Mouse (Mus musculus) midbrain, embryonic 16.5 days (tissue): ENCODE measurements around the gene Nr1h3. TPM values are rescaled to one million over a fixed set of nuclear protein-coding genes. Genes with fewer than 3 reads are reported as not detected.
A peak's percentile ranks its signal among the peaks of the same experiment; 100 is the strongest.

Experiments used
- ATAC-seq: fragments of 200-750 bp; cut with Nextera tagmentation; 2 replicates; pipeline ENCODE4 v1.8.0; 2017; ENCODE audit warnings: moderate TSS enrichment
- H3K27ac ChIP-seq: fragments of 300-500 bp; sonication (generic); 2 replicates; pipeline ENCODE4 v1.5.1; 2014; ENCODE audit warnings: mild to moderate bottlenecking, low read length, mixed read lengths
- H3K27me3 ChIP-seq: fragments of 300-500 bp; sonication (generic); 2 replicates; pipeline ENCODE4 v1.6.1; 2014; ENCODE audit warnings: low read depth, low read length, mixed read lengths; ENCODE audit not compliant: control insufficient read depth, insufficient read depth
- H3K36me3 ChIP-seq: fragments of 300-500 bp; sonication (generic); 2 replicates; pipeline ENCODE4 v1.6.1; 2014; ENCODE audit warnings: mild to moderate bottlenecking, low read length, moderate library complexity, mixed read lengths; ENCODE audit not compliant: control insufficient read depth, insufficient read depth
- H3K4me1 ChIP-seq: fragments of 300-500 bp; sonication (generic); 2 replicates; pipeline ENCODE4 v1.6.1; 2014; ENCODE audit warnings: mild to moderate bottlenecking, low read length, mixed read lengths; ENCODE audit not compliant: control insufficient read depth, insufficient read depth
- H3K4me2 ChIP-seq: fragments of 300-500 bp; sonication (generic); 2 replicates; pipeline ENCODE4 v1.6.1; 2014; ENCODE audit warnings: mild to moderate bottlenecking, low read length, mixed read lengths
- H3K4me3 ChIP-seq: fragments of 300-500 bp; sonication (generic); 2 replicates; pipeline ENCODE4 v1.5.1; 2014; ENCODE audit warnings: low read depth, mild to moderate bottlenecking, low read length, moderate library complexity, mixed read lengths
- H3K9ac ChIP-seq: fragments of 300-500 bp; sonication (generic); 2 replicates; pipeline ENCODE4 v1.6.1; 2014; ENCODE audit warnings: low read depth, low read length, mixed read lengths
- H3K9me3 ChIP-seq: fragments of 300-500 bp; sonication (generic); replicated peaks from 2 replicates; pipeline ENCODE4 v1.6.1; 2014; ENCODE audit warnings: mild to moderate bottlenecking, low read length, mixed read lengths; ENCODE audit not compliant: control insufficient read depth, poor library complexity, severe bottlenecking
- WGBS: fragments of 180-500 bp; shearing (Covaris S2); extraction: QIAGEN DNeasy Blood & Tissue Kit; methylation state at CpG from one replicate; pipeline ENCODE4 v1.1.7; 2014; 5-methylcytosine and 5-hydroxymethylcytosine counted together
- polyA plus RNA-seq: library from polyadenylated mRNA; unstranded; fragments of >200 nt; fragmentation: Nextera tagmentation; extraction: Ambion mirVana; gene quantifications from 2 replicates; pipeline ENCODE4 v1.2.1, GENCODE M21; 2015

Nr1h3 gene
- polyA plus RNA-seq, 1 experiment from 2014 or later: 2.7 TPM

- 84% methylated on average over 2 of the region's 2 CpGs for WGBS
- Histone ChIP-seq H3K36me3 (no peaks in the 10 kb centered on the region; the same call in 1 of the 2 replicates), H3K4me1 (no peaks in the 10 kb centered on the region), H3K27me3 (no peaks in the 10 kb centered on the region), H3K27ac (no peak overlapping the region), H3K9me3 (no peaks in the 10 kb centered on the region), H3K4me2 (no peak overlapping the region), H3K9ac (no peak overlapping the region), H3K4me3 (no peak overlapping the region)
- no peak for ATAC-seq
Measured at GRCm38 (mm10) chr2:91229735-91230134, 27.1 kb upstream of the Nr1h3 start.

GRCm38 (mm10) chr2:91223614-91224013, 21.0 kb upstream of the Nr1h3 start:
- no peak overlapping the region for H3K4me2 ChIP-seq
- WGBS: 75% methylated on average over 2 of the region's 2 CpGs

GRCm38 (mm10) chr2:91220501-91220900, 17.9 kb upstream of the Nr1h3 start:
- whole genome bisulfite sequencing: 96% methylated on average over 3 of the region's 3 CpGs
- H3K27ac ChIP-seq: no peak overlapping the region

More at GRCm38 (mm10) chr2:91223614-91224013, 21.0 kb upstream of the Nr1h3 start:
- Histone ChIP-seq H3K9ac (no peak overlapping the region), H3K4me3 (no peak overlapping the region), H3K9me3 (no peaks in the 10 kb centered on the region), H3K27ac (no peak overlapping the region), H3K4me1 (no peaks in the 10 kb centered on the region), H3K27me3 (no peaks in the 10 kb centered on the region), H3K36me3 (no peaks in the 10 kb centered on the region)
- no peak for ATAC-seq

GRCm38 (mm10) chr2:91217032-91217431, 14.4 kb upstream of the Nr1h3 start:
- 67% methylated on average over 4 of the region's 4 CpGs for WGBS
- H3K4me3 ChIP-seq: no peak overlapping the region
- H3K9me3 ChIP-seq: no peaks in the 10 kb centered on the region
- H3K27ac ChIP-seq: no peak overlapping the region
- ATAC-seq: no peak
- H3K9ac ChIP-seq: no peak overlapping the region
- no peak overlapping the region for H3K4me2 ChIP-seq
- peaks cover 10% of the 10 kb centered on the region for H3K36me3 ChIP-seq
- no peaks in the 10 kb centered on the region for H3K27me3 ChIP-seq
- no peaks in the 10 kb centered on the region for H3K4me1 ChIP-seq

More at GRCm38 (mm10) chr2:91220501-91220900, 17.9 kb upstream of the Nr1h3 start:
- H3K27me3 ChIP-seq: no peaks in the 10 kb centered on the region
- H3K9me3 ChIP-seq: no peaks in the 10 kb centered on the region
- H3K4me3 ChIP-seq: no peak overlapping the region
- no peaks in the 10 kb centered on the region for H3K4me1 ChIP-seq
- peaks cover 2% of the 10 kb centered on the region; the same call in 1 of the 2 replicates for H3K36me3 ChIP-seq
- no peak overlapping the region for H3K9ac ChIP-seq
- ATAC-seq: no peak
- H3K4me2 ChIP-seq: no peak overlapping the region

- no peaks in the 10 kb centered on the region for H3K27me3 ChIP-seq
- ATAC-seq: no peak
- no peak overlapping the region for H3K4me3 ChIP-seq
- H3K27ac ChIP-seq: no peak overlapping the region
- no peak overlapping the region for H3K9ac ChIP-seq
- peaks cover 29% of the 10 kb centered on the region for H3K36me3 ChIP-seq
- no peak overlapping the region for H3K4me2 ChIP-seq
- H3K9me3 ChIP-seq: no peaks in the 10 kb centered on the region
- H3K4me1 ChIP-seq: no peaks in the 10 kb centered on the region
Measured at GRCm38 (mm10) chr2:91213311-91213710, 10.7 kb upstream of the Nr1h3 start.

GRCm38 (mm10) chr2:91206254-91206775, 3.7 kb upstream of the Nr1h3 start:
- H3K9me3 ChIP-seq: no peaks in the 10 kb centered on the region
- H3K4me1 ChIP-seq: peaks cover 16% of the 10 kb centered on the region
- H3K27ac ChIP-seq: no peak overlapping the region
- no peak for ATAC-seq
- peaks cover 37% of the 10 kb centered on the region for H3K36me3 ChIP-seq
- no peak overlapping the region for H3K4me3 ChIP-seq
- H3K9ac ChIP-seq: no peak overlapping the region
- 94% methylated on average over 9 of the region's 9 CpGs for WGBS
- no peaks in the 10 kb centered on the region for H3K27me3 ChIP-seq
- no peak overlapping the region for H3K4me2 ChIP-seq

- peak overlapping the region; percentile 89 for H3K27ac ChIP-seq
- H3K9ac ChIP-seq: peak overlapping the region; percentile 79
- peaks cover 23% of the 10 kb centered on the region for H3K36me3 ChIP-seq
- 0 out of 2 replicates have a peak, but pooled peaks have one; percentile 6 for ATAC-seq
- no peaks in the 10 kb centered on the region for H3K27me3 ChIP-seq
- H3K9me3 ChIP-seq: no peaks in the 10 kb centered on the region
- peak overlapping the region; percentile 62 for H3K4me3 ChIP-seq
- peak overlapping the region; percentile 85 for H3K4me2 ChIP-seq
- peaks cover 16% of the 10 kb centered on the region for H3K4me1 ChIP-seq
- 13% methylated on average over 20 of the region's 20 CpGs for WGBS
Measured at GRCm38 (mm10) chr2:91202972-91203656, 480 bp upstream of the Nr1h3 start.

- 88% methylated on average over 3 of the region's 3 CpGs for WGBS
- Histone ChIP-seq H3K27ac (no peak overlapping the region), H3K36me3 (no peaks in the 10 kb centered on the region), H3K9ac (no peak overlapping the region), H3K4me1 (peaks cover 16% of the 10 kb centered on the region), H3K4me3 (no peak overlapping the region), H3K27me3 (no peaks in the 10 kb centered on the region), H3K9me3 (no peaks in the 10 kb centered on the region), H3K4me2 (no peak overlapping the region)
- no peak for ATAC-seq
Measured at GRCm38 (mm10) chr2:91198888-91199287, 3.7 kb downstream of the Nr1h3 start.

- Histone ChIP-seq H3K4me3 (no peak overlapping the region), H3K27ac (no peak overlapping the region), H3K9ac (no peak overlapping the region), H3K4me2 (no peak overlapping the region), H3K4me1 (peaks cover 8% of the 10 kb centered on the region), H3K36me3 (no peaks in the 10 kb centered on the region), H3K9me3 (no peaks in the 10 kb centered on the region), H3K27me3 (no peaks in the 10 kb centered on the region)
- no peak for ATAC-seq
- WGBS: 74% methylated on average over 3 of the region's 3 CpGs
Measured at GRCm38 (mm10) chr2:91196577-91197001, 6.0 kb downstream of the Nr1h3 start.
